ENCODE assay signal across 9 mouse cellular contexts in genomic region chr5:150426595-150426994, GRCm38 (mm10).
DNase-seq lines count a peak whose midpoint lies in the region; ATAC-seq lines count a peak whose summit lies in the region.
"Had no signal": no experiment of that assay in that cellular context is flagged by ENCODE, and none has a peak within 500 bp of the region (broad histone marks: within the 10 kb centered on the region; RNA-seq: fewer than 3 reads in every experiment).

No protein-coding gene starts in this region.

- no peaks in the 10 kb centered on the region for H3K4me1 ChIP-seq in liver, embryonic 11.5 days (replicated peaks; ENCODE audit: control insufficient read depth, insufficient read depth, low read length)
- H3K4me1 ChIP-seq: liver, embryonic 13.5 days had no signal

- no peak; the same call in 1 of the 2 replicates for ATAC-seq in cerebellum, adult (ENCODE audit: insufficient number of reproducible peaks, low FRiP score, low TSS enrichment)
- ATAC-seq in liver, embryonic 11.5 days (replicated peaks; ENCODE audit: low FRiP score), result no peak
- ATAC-seq in megakaryocyte progenitor cell, adult 5-6 weeks (replicated peaks; ENCODE audit: poor library complexity), result peak; percentile 84

- no peak overlapping the region for H3K4me3 ChIP-seq in liver, embryonic 11.5 days (ENCODE audit: low read depth, low read length)
- H3K4me3 ChIP-seq: liver, embryonic 13.5 days had no signal

- DNase-seq in cerebellum, adult 11 months, result peak; percentile 42
- peak; percentile 33 for DNase-seq in liver
- no peak for DNase-seq in liver, embryonic 11.5 days (ENCODE audit: low spot score)
- DNase-seq in T-cell, adult 2 months (ENCODE audit: low spot score), result peak; percentile 21
- peak; percentile 62 for DNase-seq in gastrocnemius, postnatal 10 days
- DNase-seq in ovary, adult 18-20 months (ENCODE audit: low spot score), result no peak
- DNase-seq: liver, embryonic 13.5 days had no signal

- no peak overlapping the region for H3K9ac ChIP-seq in liver, embryonic 11.5 days (ENCODE audit: low read depth, low read length)
- H3K9ac ChIP-seq: liver, embryonic 13.5 days had no signal

- H3K4me2 ChIP-seq in liver, embryonic 11.5 days, result no peak overlapping the region
- H3K4me2 ChIP-seq: liver, embryonic 13.5 days had no signal

- no peak overlapping the region for H3K27ac ChIP-seq in liver, embryonic 11.5 days (ENCODE audit: low read depth, low read length)
- H3K27ac ChIP-seq: liver, embryonic 13.5 days had no signal

- no peaks in the 10 kb centered on the region for H3K9me3 ChIP-seq in liver, embryonic 11.5 days (ENCODE audit: control insufficient read depth, low read length)
- H3K9me3 ChIP-seq: liver, embryonic 13.5 days had no signal

- H3K27me3 ChIP-seq in liver, embryonic 11.5 days (replicated peaks; ENCODE audit: control insufficient read depth, insufficient read depth, low read length), result no peaks in the 10 kb centered on the region
- H3K27me3 ChIP-seq: liver, embryonic 13.5 days had no signal

- WGBS in liver, embryonic 11.5 days, result 87% methylated on average over 3 of the region's 3 CpGs

- H3K36me3 ChIP-seq in liver, embryonic 11.5 days (ENCODE audit: control insufficient read depth, insufficient read depth, low read length), result no peaks in the 10 kb centered on the region

Comparison
In these comparisons a context has a peak if more than half of its experiments do, and no peak if none do; other contexts are left out.
1. DNase-seq: peak in cerebellum, adult 11 months (single experiment), liver (single experiment), T-cell, adult 2 months (single experiment) and gastrocnemius, postnatal 10 days (single experiment); none in liver, embryonic 11.5 days (single experiment) and ovary, adult 18-20 months (single experiment).